Mouse (Mus musculus): ENCODE results near the gene Snx22. TPM values are rescaled to one million over a fixed set of nuclear protein-coding genes. Genes with fewer than 3 reads are reported as not detected.

Gene Snx22
- polyA plus RNA-seq, 1 experiment from 2014 or later: 2.7 TPM

DNA sequence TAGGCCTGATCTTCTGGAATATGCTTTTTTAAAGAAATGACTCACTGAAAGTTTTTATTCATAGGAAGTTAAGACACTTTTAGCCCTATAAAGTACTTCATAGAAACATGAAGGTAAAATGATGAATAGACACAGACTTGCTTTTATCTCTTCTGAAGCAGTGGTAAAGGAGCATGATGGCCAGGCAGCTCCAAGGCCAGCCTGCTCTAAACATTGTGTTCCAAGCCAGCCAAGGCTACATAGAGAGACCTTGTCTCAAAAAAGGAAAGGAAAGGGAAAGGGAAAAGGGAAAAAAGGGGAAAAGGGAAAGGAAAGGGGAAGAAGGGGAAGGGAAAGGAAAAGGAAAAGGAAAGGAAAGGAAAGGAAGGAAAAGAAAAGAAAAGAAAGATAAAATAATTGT, 48.9 kb downstream of the Snx22 start:
- Histone ChIP-seq H3K27me3 (ENCODE audit: control insufficient read depth, insufficient read depth, low read length) (no peaks in the 10 kb centered on the region), H3K4me3 (ENCODE audit: low read depth, low read length) (no peak overlapping the region), H3K9ac (ENCODE audit: low read length) (no peak overlapping the region), H3K4me1 (replicated peaks; ENCODE audit: control insufficient read depth, insufficient read depth, low read length) (no peaks in the 10 kb centered on the region), H3K4me2 (ENCODE audit: low read depth, low read length, severe bottlenecking) (no peak overlapping the region), H3K36me3 (ENCODE audit: control insufficient read depth, insufficient read depth, low read length) (no peaks in the 10 kb centered on the region; the same call in 1 of the 2 replicates), H3K9me3 (ENCODE audit: control insufficient read depth, low read length) (no peaks in the 10 kb centered on the region), H3K27ac (ENCODE audit: low read depth, low read length) (no peak overlapping the region)
- ATAC-seq (replicated peaks; ENCODE audit: low FRiP score) (no peak), DNase-seq (ENCODE audit: low spot score) (no peak)

Other genes with a start within 250 kb of the Snx22 start
- 12.3 and 12.9 TPM in 2 replicates for gene Zfp609, start 242.2 kb downstream of the Snx22 start, polyA plus RNA-seq (2014; fragmentation: Nextera tagmentation; extraction: Ambion mirVana)
- 264 and 318 TPM in 2 replicates for gene Pclaf, start 179.5 kb downstream of the Snx22 start, polyA plus RNA-seq (2014; fragmentation: Nextera tagmentation; extraction: Ambion mirVana)
- 34.6 and 38.9 TPM in 2 replicates for gene Trip4, start 160.9 kb downstream of the Snx22 start, polyA plus RNA-seq (2014; fragmentation: Nextera tagmentation; extraction: Ambion mirVana)
- 21.2 and 24.4 TPM in 2 replicates for gene Csnk1g1, start 160.8 kb downstream of the Snx22 start, polyA plus RNA-seq (2014; fragmentation: Nextera tagmentation; extraction: Ambion mirVana)
- gene Ppib, start 9.5 kb downstream of the Snx22 start, polyA plus RNA-seq (2014; fragmentation: Nextera tagmentation; extraction: Ambion mirVana): 401 and 416 TPM in 2 replicates
- gene Snx1, start 56.9 kb upstream of the Snx22 start, polyA plus RNA-seq (2014; fragmentation: Nextera tagmentation; extraction: Ambion mirVana): 140 TPM in 2 replicates
- 149 and 161 TPM in 2 replicates for gene Ciao2a, start 56.9 kb upstream of the Snx22 start, polyA plus RNA-seq (2014; fragmentation: Nextera tagmentation; extraction: Ambion mirVana)
- 8.7 and 9.0 TPM in 2 replicates for gene Dapk2, start 88.5 kb upstream of the Snx22 start, polyA plus RNA-seq (2014; fragmentation: Nextera tagmentation; extraction: Ambion mirVana)

Data from forebrain, embryonic 11.5 days (tissue).